Mouse (Mus musculus) frontal cortex, adult (tissue): ENCODE data around the gene Nwd2.

Experiments used
- ATAC-seq: cut with Nextera tagmentation; 2 replicates; pipeline ENCODE4 v1.9.2; 2017; ENCODE audit warnings: mild to moderate bottlenecking, moderate library complexity, mixed read lengths; ENCODE audit not compliant: low TSS enrichment

Nwd2 gene

DNA sequence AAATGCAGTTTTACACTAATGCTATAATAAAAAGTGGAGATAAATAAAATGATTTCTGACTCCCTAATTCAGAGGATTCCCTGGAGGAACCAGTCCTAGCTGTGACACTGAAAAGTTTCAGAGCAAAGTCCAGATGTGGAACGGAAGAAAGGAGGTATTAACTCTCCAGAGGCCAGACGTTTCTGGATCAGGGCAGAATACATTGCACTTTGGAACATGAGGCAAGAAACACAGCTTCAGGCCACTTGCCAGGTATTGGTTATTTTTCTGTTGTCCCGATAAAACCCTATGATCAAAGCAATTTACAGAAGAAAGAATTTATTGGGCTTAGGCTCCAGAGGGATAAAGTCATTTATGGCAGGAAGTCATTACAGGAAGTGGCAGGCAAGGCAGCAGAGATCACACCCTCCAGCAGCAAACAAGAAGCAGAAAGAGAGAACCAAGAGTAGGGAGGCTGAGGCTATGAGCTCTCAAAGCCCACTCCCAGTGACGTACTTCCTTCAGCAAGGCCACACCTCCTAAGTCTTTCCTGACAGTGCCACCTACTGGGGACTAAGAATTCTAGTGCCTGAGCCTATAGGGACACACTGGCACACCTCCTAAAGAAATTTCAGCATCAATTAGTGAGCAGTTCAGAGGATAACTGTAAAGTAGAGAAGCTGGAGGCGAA is 106.3 kb downstream of the Nwd2 start:
- ATAC-seq: 0 out of 2 replicates have a peak, but pooled peaks have one; percentile 41

DNA sequence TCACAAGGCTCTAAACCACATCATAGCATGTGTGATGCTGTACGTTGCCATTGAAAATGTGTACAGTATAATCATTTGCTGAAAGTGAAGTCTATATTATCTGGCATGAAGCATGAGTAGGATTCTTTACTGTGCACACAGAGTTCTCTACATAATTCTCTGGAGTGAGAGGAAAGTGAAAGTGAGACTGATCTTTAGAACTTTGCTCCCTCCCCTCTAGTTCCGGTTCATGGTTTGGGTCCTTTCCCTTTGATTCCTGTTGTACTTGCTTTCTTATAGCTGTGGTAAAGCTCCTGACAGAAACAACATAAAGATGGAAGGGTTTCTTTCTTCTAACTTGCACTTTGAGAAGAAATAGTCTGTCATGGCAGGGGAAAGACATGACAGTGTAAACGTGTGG is 107.0 kb downstream of the Nwd2 start:
- no peak for ATAC-seq

DNA sequence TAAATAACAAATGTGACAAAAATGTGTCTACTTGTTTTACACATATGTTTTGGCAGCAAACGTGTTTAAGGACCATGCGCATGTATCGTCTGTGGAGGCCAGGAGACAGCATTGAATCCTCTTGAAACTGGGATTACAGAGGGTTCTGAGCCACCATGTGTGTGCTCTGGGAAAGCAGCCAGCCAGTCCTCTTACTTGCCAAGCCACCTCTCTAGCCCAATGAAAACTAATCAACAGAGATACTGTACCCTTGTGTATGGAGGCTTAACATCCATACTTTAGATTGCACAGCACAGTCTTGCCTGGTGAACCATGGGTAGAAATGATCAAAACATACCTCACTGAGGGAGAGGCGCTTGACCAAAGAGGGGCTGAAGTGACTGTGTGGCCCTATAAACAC is 117.0 kb downstream of the Nwd2 start:
- no peak for ATAC-seq

DNA sequence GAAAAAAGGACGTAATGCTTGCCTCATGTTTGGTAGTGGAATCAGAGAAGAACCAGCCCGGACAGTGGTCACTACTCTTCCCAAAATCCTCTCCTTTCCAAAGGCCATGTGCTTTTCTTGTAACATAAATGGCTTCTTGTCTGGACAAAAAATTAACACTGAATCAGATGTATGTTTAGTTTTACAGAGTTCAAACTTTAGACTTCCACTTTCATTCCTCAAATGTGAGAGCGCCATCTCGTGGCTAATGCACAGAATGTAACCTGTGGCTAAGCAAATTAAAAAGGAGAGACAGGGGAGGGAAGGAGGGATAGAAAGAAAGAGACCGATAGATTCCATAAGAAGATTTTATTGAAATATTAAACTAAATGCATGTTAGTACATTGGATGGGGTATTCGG is 117.8 kb downstream of the Nwd2 start:
- ATAC-seq: peak; percentile 56

DNA sequence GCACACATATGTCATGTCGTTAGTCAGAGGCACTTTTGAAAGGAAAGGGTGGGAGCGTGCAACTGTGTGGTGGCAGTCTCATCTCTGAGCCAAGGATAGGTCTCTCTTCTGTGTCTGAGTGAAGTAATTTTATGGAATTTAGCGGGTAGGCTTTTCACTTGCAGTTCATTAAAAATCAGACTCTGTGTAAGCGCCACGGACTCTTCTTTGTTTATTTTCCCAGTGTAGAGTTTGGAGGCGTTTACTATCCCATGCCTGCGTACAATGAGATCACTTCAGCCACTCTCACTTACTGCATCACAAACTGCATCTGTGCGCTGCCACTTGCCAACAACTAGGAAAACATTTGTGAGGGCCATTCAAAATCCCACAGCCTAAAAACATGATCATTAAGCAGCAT is 118.6 kb downstream of the Nwd2 start:
- ATAC-seq: peak; percentile 71

DNA sequence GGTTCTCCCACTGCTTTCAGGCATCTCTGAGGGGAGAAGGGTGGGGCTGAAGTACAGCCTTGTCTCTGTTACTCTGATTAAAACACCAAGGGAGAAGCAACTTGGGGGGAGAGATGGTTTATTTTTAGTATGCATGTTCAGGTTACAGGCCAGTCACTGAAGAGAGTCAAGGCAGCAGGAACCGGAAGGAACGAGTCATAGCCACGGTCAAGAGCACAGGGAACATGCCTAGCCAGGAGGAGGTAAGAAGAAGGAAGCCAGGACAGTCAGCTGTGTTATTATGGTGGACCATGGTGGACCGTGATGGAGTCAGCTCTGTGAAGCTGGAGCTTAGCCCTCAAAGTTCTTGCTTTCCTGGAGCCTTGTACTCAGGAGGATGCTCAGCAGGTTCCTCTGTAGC is 119.3 kb downstream of the Nwd2 start:
- ATAC-seq: no peak

DNA sequence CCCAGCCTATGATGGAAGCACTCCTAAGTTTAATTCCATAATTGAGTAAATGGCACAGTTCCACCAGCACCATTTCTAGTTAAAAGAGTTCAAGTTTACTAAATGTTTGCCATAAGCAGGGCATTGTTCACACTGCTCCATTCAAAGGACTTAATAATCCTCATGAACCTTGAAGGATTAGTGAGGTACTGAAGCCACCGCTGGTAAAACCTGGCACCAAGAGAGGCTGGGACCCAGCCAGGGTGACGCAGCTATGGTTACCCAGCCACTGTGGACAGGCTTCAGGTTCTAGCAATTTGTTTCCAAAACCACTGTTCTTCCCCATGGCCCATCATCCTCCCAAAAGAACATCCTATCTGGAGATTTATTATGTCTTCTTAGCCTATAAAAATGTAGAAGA is 124.1 kb downstream of the Nwd2 start:
- no peak for ATAC-seq

DNA sequence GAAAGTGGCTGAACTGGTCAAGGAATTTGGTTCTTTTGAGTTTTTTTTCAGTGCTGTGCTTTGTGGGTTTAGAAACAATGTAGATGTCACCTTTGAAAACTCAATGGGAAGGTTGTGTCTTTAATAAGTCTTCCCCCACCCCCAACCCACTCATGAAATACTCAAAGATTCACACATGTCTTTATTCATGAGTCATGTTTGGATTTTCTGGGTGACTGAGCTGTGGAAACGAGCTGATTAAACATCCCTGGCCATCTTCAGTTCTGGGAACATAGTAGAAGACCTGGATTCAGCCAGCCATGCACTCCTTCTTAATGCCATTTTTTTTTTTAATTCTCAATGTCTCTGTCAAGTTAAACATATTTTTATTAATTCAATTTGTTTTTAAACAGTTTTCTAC is 124.7 kb downstream of the Nwd2 start:
- ATAC-seq: no peak

DNA sequence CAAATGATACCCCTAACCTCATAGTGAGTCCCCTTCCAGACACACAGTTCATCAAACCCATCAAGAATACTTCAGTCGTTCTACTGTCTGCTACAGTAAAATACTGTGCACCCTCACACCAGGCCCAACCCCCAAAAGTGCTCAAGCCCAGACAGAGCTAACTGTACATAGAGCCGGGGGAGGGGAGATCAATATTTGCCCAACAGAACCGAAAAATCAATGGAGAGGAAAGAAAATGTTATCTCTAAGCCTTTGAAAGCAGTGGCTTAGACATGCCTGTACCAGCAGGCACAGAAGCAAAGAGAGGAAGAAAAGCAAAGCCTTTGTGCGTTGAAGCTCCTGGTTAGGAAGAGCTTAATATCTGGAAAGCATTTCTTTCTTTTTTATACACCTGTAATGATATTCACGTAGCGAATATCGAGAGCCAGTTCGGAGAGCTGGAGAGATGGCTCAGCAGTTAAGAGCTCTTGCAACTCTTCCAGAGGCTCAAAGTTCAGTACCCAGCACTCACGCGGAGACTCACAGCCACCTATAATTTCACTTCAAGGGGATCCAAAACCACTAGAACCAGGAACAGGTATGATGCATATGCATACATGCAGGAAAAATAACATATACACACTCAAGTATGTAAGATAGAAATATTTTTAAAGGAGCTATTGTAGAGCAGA is 139.4 kb downstream of the Nwd2 start:
- ATAC-seq: no peak

DNA sequence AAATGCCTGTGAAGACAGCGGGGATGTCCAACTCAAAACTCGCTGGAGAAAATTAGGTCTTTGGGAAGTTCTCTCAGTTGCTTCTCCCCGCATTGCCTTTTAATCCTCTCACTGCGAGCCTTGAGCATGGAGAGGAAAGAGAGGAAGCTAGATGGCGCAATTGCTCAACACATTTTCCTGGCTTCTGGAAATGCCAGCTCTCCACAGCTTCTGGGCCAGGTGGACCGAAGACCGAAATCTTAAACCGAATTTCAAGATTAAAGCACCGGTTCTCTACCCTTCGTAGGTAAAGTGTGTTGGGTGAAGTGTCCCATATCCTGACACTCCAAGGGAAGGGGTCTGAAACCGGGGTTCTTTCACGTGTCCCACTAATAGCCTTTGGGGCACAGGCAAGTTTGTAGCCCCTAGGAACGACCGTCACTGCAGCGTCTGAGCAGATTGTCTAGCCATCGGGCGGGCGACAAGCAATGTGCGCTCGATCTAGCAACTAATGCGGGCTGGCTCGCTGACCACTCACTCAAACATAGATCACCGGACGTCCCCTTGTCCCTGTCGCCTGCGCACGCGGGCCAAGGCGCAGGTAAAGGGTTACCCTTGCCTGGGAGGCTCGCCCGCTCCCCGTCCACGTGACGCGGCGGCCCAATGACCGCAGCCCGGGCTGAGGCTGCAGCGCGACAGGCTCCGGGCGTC is 163.1 kb downstream of the Nwd2 start, which contains the start of gene 0610040J01Rik:
Gene 0610040J01Rik, plus strand, starts transcription at position 545 of the 690 bp plus-strand sequence.
- ATAC-seq: peak; percentile 85

DNA sequence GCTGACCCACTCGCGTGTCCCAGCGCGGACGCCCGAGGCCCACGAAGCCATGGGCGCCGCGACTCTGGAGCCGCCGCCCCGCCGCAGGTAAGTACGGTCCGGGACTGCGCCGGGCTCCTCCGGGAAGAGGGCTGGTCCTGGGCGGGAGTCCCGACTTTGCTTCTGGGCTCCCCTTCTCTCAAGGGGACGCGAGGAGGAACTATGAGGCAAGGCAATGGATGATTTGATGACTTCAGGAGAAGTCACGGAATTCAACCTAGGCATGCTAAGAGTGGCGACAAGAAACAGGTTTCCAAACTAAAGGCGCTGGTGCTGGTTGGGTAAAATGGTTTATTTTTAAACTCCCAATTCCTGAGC is 163.6 kb downstream of the Nwd2 start:
- no peak; the same call in 1 of the 2 replicates for ATAC-seq

DNA sequence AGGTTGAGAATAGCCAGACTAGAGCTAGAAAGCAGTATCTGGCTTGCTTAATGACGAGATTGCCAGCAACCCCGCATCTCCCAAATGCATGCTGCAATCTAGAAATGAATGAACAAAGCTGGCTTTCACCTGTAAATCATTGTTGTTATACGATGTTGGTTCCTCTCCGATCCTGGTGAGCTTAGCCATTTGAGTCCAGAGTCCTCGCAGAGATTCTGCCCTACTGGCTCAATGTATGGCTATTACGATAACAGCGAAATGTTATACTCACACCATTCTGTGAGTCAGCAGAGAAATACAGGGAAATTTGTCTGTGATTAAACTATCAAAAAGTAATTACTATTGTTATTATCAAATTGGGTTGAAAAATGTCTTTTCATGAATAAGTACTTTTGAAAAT is 167.7 kb downstream of the Nwd2 start:
- no peak for ATAC-seq

DNA sequence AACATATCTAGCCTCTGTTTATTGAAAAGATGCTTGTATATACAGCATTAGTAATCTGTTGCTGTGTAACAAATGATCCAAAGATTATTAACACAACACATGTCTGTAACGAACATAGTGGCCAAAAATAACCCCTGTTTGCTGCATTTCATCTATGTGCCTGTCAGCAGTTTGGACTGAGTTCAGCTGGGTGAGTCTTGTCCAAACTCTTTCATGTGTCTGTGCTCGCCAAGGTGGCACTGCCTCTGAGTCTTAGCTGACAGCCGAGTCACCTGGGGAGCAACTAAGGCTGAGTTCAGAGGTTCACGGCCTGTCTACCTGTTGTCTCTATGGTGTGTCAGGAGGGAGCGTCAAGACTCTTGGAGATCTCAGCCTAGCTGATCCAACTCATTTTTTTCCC is 168.4 kb downstream of the Nwd2 start:
- ATAC-seq: no peak

DNA sequence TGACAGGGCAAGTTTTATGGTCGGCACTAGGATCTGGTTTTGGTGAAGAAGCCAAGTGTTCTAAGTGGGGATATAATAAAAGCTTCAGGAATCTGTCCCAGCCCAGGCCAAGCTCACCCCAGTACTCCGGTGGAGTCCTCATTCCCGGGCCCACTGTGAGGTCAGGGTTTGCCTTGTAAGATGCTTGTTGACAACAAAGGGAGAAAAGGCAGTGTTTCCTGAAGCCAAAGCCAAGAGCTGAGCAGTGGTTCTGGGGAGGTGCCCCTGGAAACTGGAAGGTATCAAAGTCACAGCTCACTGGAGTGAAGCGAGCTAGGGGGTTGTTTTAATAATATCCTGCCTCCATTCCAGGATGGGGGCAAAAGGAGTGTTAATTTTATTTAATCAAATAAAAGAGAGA is 170.1 kb downstream of the Nwd2 start:
- no peak for ATAC-seq

DNA sequence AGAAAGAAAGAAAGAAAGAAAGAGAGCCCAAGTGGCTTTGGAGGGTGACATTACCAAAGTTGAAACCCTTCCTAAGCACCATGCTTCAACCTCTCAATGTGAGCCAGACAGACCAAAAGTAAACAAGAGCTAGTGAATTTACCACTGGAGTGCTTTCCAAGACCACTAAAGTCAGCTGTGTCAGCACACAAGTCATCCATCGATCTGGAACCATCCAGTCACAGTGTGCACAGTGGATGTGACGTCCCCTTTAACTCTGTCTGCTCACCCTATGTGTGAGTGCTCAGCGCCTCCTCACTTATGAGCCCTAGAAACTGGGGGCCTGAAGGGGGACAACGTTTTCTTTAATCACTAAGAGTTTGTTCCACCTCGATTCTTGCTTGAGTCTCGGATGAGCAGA is 170.6 kb downstream of the Nwd2 start:
- no peak for ATAC-seq

DNA sequence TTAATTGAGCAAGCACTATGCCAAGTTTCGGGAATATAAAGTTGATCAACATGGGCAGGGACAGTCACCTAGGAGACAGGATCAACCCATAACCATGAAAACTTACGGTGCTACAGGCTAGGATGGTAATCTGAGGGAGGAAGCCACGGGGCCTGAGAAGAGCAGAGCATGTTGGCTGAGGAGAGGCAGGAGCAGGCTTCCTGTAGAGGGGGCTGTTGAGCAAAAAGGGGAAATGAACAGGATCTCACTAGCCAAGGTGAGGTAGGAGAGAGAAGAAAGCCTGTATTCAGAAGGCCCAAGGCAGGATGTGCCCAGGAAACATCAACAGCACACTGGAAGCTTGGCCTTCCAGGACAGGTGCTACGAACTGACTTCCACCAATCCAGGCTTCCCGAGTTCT is 172.3 kb downstream of the Nwd2 start:
- no peak for ATAC-seq

DNA sequence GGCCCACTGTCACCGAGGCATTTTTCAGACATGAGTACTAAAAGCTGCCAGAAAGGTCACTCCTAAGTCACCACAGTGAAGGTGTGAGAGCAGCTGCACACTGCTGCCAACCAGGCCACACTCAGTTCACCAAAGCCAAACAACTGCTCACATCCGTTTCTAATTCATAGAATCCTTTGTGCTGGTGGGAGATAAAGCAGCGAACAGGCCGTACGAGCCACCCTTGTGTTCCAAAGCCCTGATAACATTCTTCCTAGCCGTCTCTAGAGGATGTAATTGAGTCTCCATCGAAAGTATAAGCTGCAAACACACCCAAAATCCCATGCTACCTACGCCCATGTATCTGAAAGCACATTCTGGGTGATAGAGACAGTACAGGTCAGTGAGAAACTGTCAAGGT is 173.0 kb downstream of the Nwd2 start:
- no peak for ATAC-seq

DNA sequence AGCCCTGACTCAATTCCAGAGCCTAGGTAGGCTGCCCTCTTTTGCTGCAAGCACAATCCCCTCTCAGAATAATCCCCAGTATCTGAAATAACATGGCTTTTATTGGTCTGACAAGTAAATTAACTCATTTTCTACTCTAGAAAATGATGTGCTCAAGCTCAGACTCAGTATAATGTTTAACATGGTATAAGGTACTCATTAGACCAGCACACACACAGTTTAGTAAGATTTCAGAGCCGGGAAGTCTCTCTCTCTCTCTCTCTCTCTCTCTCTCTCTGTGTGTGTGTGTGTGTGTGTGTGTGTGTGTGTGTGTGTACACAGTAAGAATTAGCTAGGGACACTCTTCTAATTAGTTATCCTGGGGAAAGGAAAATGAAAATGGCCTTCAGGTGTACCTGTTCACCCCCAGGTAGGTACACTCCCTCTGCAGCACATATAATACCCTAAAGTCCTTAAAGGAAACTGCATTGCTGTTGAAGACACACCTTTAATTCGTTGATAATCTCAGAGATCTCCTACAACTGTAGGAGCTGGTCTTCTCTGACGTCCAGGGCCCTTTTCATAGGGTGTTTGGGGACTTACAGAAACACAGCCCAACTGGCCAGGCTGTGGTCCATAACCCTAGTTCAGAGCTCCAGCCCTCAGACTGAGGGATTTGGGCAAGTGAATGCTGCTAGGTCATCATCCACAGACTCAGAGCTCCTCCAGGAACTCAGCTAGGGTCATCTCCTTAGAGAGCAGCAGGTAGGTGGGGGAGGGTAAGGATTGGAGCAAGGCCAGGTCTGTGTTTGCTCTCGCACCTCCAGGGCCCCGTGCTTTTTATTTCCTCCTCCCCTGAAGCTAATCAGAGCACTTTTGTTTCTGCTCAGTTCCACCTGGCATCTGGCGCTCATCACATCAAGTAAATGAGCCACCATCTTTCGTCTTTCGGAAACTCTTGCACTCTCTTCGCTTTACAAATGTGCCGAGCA is 174.7 kb downstream of the Nwd2 start:
- no peak for ATAC-seq

DNA sequence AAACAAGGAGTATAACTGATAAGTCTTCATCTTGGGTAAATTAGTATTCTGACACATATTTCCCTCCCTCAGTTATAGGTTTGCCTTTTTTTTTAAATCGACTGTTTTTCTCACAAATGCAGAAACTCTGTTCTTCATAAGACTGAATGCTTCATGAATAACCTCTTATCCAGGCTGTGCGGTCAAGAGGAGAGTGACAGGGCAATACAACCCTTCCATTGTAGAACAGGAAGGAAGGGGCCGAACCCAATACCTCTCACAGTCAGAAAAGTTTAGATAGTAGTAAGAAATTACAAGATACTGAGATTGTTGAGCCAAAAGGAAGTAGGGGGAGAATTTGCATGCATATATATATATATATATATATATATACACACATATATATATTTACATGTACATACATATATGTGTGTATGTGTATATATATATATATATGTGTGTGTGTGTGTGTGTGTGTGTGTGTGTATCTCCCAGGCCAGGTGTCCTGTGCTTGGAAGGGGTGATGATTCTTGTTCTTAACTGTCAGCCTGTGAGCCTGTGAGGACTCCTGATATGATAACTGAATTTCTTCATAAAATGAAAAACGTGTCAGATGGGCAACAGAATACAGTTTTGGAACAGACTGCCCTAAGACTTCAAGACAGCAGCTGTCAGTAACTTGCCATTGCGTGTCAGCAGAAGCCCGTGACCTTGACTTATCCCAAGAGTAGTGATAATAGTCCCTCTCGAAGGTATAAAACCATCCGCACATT is 175.9 kb downstream of the Nwd2 start:
- no peak for ATAC-seq

DNA sequence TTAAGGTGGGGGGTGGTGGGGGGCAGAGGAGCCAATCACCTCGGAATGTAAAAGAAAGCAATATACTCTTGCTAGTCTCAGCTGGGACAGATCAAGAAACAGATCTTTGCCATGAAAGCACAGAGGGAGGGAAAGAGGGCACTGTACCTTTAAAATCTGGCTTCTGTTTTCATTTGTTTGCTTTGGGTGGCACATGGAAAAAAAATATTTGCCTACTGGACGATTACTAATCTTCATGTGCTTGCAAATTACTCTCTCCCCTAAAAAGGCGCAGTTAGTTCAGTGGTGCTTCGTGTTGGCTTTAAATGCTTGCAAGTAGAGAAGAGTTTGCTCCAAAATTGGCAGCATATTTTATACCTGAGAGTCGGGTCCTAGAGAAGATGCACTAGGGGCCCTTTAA is 177.0 kb downstream of the Nwd2 start:
- no peak for ATAC-seq

DNA sequence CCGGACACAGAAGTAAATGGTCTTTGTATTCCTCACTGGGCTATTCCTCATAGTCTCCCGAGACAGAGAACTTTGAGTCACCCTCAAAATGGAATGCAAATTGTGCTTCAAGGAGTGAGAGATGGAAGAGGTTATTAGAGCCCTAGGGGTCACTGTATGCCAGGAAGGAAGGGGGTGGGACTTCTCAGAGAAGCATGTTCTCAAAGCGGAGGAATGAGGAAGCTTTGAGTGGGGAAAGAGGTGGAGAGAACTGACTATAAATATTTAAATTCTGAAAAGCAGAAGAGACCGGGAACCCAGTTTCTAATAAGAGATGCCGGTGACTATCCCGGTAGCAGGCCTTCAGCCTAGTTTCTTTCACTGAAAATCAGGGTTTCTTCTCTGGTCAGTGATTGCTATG is 178.1 kb downstream of the Nwd2 start:
- no peak for ATAC-seq
